Mouse (Mus musculus) thymus, adult 2 months (tissue): ENCODE measurements around the gene Ldb3. TPM values are rescaled to one million over a fixed set of nuclear protein-coding genes. Genes with fewer than 3 reads are reported as not detected.

Experiments
- DNase-seq: peaks from one replicate; pipeline ENCODE4 v3.0.0; 2021
- H3K27ac ChIP-seq: fragments of 200-500 bp; 2 replicates; pipeline ENCODE4 v1.5.1; 2012; ENCODE audit warnings: low read length, control low read depth; ENCODE audit not compliant: control insufficient read depth, insufficient read depth
- H3K27me3 ChIP-seq: fragments of 200-500 bp; 2 replicates; pipeline ENCODE4 v1.6.1; 2012; ENCODE audit warnings: mild to moderate bottlenecking, low read length, moderate library complexity, mixed read lengths; ENCODE audit not compliant: control insufficient read depth, insufficient read depth
- H3K36me3 ChIP-seq: fragments of 200-500 bp; 2 replicates; pipeline ENCODE4 v1.6.1; 2012; ENCODE audit warnings: mild to moderate bottlenecking, low read length, moderate library complexity; ENCODE audit not compliant: control insufficient read depth, insufficient read depth
- H3K4me1 ChIP-seq: fragments of 200-500 bp; replicated peaks from 2 replicates; pipeline ENCODE4 v1.6.1; 2012; ENCODE audit warnings: low read length; ENCODE audit not compliant: control insufficient read depth, insufficient read depth
- H3K4me3 ChIP-seq: fragments of 200-500 bp; 2 replicates; pipeline ENCODE4 v1.5.1; 2012; ENCODE audit warnings: mild to moderate bottlenecking, low read length, control low read depth, moderate library complexity; ENCODE audit not compliant: control insufficient read depth, insufficient read depth
- CTCF ChIP-seq: fragments of 200-500 bp; IDR thresholded peaks from 2 replicates; pipeline ENCODE4 v1.5.1; 2012; ENCODE audit warnings: mild to moderate bottlenecking, control low read depth, low read length, moderate library complexity, borderline replicate concordance; ENCODE audit not compliant: control insufficient read depth, poor library complexity, insufficient read depth; ENCODE audit errors: extremely low read depth
- POLR2A ChIP-seq: fragments of 200-500 bp; IDR thresholded peaks from 2 replicates; pipeline ENCODE4 v1.6.1; 2012; ENCODE audit warnings: mild to moderate bottlenecking, low read length, control low read depth, moderate library complexity; ENCODE audit not compliant: control insufficient read depth, poor library complexity, insufficient read depth; ENCODE audit errors: extremely low read depth
- WGBS: fragments of 180-500 bp; shearing (Covaris S2); methylation state at CpG from one replicate; pipeline ENCODE4 v1.1.7; 2018; 5-methylcytosine and 5-hydroxymethylcytosine counted together
- polyA plus RNA-seq: library from polyadenylated mRNA; depleted of rRNA; stranded (reverse); fragments of >200 nt; gene quantifications from 2 replicates; pipeline ENCODE4 v1.2.3, GENCODE M21; 2012

The Ldb3 gene
- polyA plus RNA-seq, 1 experiment = 63.0 TPM

DNA sequence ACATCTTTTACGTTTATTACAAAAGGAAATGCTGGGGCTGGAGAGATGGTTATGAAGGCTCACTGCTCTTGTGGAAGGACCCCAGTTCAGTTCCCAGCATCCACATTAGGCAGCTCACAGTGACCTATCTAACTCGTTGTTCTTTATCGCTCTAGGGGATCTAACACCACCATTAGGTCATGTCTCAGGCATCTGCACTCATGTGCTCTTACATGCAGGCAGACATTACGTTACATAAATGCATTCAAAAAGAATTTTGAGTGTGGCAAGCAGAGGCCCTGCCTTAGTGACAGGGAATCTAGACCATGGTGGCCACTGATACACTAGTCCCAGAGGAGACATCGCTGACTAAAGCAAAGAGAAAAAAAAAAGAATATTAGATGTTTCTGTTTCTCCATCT, 34.6 kb upstream of the Ldb3 start:
- Histone ChIP-seq H3K27me3 (no peaks in the 10 kb centered on the region), H3K4me3 (no peak overlapping the region), H3K27ac (no peak overlapping the region), H3K4me1 (0 out of 2 replicates have a peak, but pooled peaks cover 4% of the 10 kb centered on the region), H3K36me3 (no peaks in the 10 kb centered on the region)
- 93% methylated on average over 5 of the region's 5 CpGs for WGBS
- no peak for TF ChIP-seq POLR2A
- no peak for TF ChIP-seq CTCF
- DNase-seq = no peak

DNA sequence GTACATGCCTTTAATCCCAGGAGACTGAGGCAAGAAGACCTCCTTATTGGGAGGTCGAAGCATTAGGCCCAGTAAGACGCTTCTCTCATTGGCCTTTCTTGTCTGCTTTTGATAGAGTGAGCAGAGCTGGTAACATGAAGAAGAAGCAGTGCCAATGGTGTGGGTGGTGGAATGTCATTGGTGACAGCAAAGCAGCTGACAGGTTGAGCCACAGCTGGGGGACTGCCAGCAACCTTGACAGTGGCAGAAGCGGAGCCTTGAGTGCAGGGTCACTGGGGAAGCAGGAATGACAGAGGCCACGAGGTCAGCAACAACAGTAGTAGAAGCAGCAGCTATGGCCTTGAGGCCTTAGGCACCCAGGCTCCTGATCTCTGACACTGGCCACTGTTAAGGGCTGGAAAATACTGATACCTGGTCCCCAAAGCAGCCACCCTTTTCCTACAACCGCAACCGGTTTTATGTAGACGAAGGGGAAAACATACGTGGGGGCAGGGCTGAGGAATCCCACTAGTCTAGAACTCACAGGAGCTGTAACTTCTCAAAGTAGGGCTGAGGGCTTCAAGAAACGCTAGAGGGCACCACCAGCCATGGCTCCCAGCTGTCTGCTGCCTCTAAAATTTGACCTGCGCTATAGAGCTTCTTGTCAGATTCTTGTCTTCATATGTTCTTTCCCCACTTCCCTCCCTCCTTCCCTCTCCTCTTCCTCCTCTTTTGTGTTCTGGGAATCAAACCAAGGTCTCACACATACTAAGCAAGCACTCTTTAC, 32.3 kb upstream of the Ldb3 start:
- Histone ChIP-seq H3K27me3 (no peaks in the 10 kb centered on the region), H3K27ac (no peak overlapping the region), H3K36me3 (no peaks in the 10 kb centered on the region), H3K4me1 (0 out of 2 replicates have a peak, but pooled peaks cover 4% of the 10 kb centered on the region), H3K4me3 (no peak overlapping the region)
- WGBS = 46% methylated on average over 10 of the region's 10 CpGs
- TF ChIP-seq CTCF (no peak; the same call in 1 of the 2 replicates), POLR2A (no peak)
- peak; percentile 70 for DNase-seq

DNA sequence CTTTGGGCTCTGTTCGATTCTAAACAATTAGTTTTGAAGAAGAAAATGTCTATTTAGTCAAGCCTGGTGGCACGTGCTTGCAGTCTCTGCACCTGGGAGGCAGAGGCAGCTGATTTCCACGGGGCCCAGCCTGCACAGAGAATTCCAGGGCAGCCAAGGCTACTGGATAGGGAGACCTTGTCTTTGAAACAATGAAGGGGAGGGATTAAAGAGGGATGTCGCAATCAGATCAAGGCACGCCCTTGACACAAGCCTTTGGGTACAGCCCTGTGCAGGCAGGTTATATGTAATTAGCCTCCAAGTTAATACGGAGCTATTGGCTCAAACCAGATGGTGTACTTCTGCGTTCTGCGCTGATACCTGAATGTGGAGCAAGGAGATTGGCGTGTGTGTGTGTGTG, 30.3 kb upstream of the Ldb3 start:
- Histone ChIP-seq H3K4me3 (no peak overlapping the region), H3K27me3 (no peaks in the 10 kb centered on the region), H3K36me3 (no peaks in the 10 kb centered on the region), H3K27ac (no peak overlapping the region), H3K4me1 (peaks cover 13% of the 10 kb centered on the region)
- WGBS = 69% methylated on average over 9 of the region's 9 CpGs
- DNase-seq = no peak
- TF ChIP-seq POLR2A (no peak), CTCF (no peak)

DNA sequence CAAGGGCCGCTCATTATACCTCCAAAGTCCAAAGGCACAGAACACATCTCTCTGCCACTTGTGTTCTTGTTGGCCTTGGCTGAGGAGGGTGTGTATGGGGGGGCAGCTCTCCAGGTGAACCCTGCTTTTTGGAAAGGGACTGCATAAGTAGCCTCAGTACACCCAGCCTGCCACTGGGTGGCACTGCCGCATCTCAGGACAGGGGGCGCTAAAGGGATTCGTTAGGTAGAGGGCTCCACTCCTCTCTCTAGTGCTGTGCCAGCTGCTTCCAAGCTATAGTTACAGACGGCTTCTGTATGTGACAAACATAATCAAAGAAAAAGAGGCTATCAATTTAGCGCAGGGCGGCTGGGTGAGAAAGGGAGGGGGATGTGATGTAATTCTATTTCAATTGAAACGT, 28.3 kb upstream of the Ldb3 start:
- no peaks in the 10 kb centered on the region for H3K27me3 ChIP-seq
- peaks cover 9% of the 10 kb centered on the region for H3K4me1 ChIP-seq
- TF ChIP-seq CTCF (peak; percentile 98), POLR2A (no peak)
- DNase-seq = peak; percentile 92
- no peak overlapping the region for H3K4me3 ChIP-seq
- H3K36me3 ChIP-seq = no peaks in the 10 kb centered on the region
- H3K27ac ChIP-seq = no peak overlapping the region
- WGBS = 3% methylated on average over 8 of the region's 8 CpGs

DNA sequence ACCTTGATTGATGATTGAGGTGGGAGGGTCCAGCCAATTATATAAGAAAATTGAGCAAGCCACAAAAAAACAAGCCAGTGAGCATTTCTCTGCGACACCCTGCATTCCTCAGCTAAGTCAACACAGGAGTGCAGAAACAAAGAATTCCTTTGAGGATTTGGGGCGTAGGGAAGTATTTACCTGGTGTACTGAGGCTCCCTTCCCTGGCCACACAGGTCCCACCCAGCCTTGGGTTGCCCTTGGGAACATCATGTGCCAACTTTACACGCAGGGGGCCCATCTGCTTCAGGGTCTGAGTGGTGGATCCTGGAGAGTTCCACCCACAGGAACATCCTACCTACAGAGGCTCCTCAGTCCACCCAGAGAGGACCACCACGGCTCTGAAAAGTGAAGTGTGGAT, 27.1 kb upstream of the Ldb3 start:
- Histone ChIP-seq H3K4me3 (no peak overlapping the region), H3K27ac (no peak overlapping the region), H3K27me3 (no peaks in the 10 kb centered on the region), H3K36me3 (no peaks in the 10 kb centered on the region), H3K4me1 (peaks cover 9% of the 10 kb centered on the region)
- WGBS = 93% methylated on average over 4 of the region's 4 CpGs
- no peak for DNase-seq
- no peak for TF ChIP-seq CTCF
- no peak for TF ChIP-seq POLR2A

DNA sequence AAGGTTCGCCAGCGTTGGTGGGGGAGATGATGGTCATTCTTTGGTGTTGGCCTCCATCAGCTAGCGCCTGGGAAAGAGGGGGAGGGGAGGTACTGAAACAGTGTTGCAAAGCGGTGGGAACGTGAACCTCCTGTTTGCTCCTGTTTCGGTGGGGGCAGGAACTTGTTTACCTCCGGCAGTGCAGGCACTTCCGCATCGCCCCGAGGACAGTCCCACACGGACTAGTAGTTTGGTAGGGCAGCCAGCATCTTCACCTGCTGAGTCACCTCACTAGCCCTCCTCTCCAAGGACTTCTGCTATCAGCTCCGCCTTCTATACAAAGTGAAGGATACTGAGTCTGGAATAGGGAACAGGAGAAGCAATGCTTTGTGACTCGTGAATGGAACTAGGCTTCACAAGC, 26.6 kb upstream of the Ldb3 start:
- TF ChIP-seq CTCF = no peak
- TF ChIP-seq POLR2A = no peak
- peak overlapping the region; percentile 55 for H3K4me3 ChIP-seq

DNA sequence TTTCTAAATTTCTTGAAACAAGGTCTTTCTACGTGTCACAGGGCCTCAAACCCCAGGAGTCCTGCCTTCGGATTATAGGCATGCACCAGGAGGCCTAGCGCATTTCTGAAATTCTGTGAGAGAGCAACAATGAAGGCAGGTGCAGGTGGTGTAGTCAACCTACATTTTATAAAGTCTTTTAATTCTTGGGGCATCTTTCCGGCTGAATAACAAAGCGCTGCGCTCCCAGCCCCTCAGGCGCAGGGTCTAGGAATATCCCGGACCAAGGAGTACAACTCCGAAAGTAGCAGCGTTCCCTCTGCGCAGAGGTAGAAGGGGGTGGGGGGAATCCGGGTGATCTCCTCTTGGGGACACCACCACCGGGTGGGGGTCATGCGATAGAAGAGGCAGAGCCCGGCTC, 26.1 kb upstream of the Ldb3 start:
- Histone ChIP-seq H3K4me3 (peak overlapping the region; percentile 55), H3K36me3 (no peaks in the 10 kb centered on the region), H3K27ac (no peak overlapping the region), H3K27me3 (no peaks in the 10 kb centered on the region), H3K4me1 (peaks cover 9% of the 10 kb centered on the region)
- no peak for TF ChIP-seq POLR2A
- TF ChIP-seq CTCF = no peak
- 61% methylated on average over 15 of the region's 15 CpGs for WGBS
- DNase-seq = no peak

More for the DNA sequence above, 26.6 kb upstream of the Ldb3 start:
- DNase-seq = peak; percentile 41
- Histone ChIP-seq H3K36me3 (no peaks in the 10 kb centered on the region), H3K4me1 (peaks cover 9% of the 10 kb centered on the region), H3K27me3 (no peaks in the 10 kb centered on the region), H3K27ac (no peak overlapping the region)
- WGBS = 8% methylated on average over 13 of the region's 13 CpGs
